Mouse (Mus musculus) G1E (cell line): ENCODE data around the gene Hmgcl. TPM values are rescaled to one million over a fixed set of nuclear protein-coding genes. Genes with fewer than 3 reads are reported as not detected.

Experiments
- ATAC-seq: 2 replicates; pipeline ENCODE4 v1.8.0; 2016; ENCODE audit warnings: mild to moderate bottlenecking; ENCODE audit not compliant: insufficient number of reproducible peaks, poor library complexity, low FRiP score, severe bottlenecking; ENCODE audit errors: extremely low read depth
- DNase-seq: peaks from one replicate; pipeline ENCODE4 v3.0.0; 2012; ENCODE audit warnings: low spot score
- H3K27me3 ChIP-seq: 2 replicates; pipeline ENCODE4 v1.6.1; 2012; ENCODE audit warnings: mild to moderate bottlenecking, low read length, inconsistent platforms; ENCODE audit not compliant: insufficient read depth
- H3K36me3 ChIP-seq: replicated peaks from 2 replicates; pipeline ENCODE3; 2012; ENCODE audit warnings: mild to moderate bottlenecking, inconsistent platforms
- H3K4me1 ChIP-seq: 2 replicates; pipeline ENCODE4 v1.6.1; 2012; ENCODE audit warnings: low read depth, low read length, inconsistent platforms, mixed read lengths; ENCODE audit not compliant: insufficient read depth
- H3K4me3 ChIP-seq: 2 replicates; pipeline ENCODE4 v1.5.1; 2012; ENCODE audit warnings: low read depth, mild to moderate bottlenecking, inconsistent platforms, low read length, moderate library complexity, mixed read lengths
- H3K9me3 ChIP-seq: replicated peaks from 2 replicates; pipeline ENCODE4 v1.6.1; 2012; ENCODE audit warnings: inconsistent platforms
- CTCF ChIP-seq: IDR thresholded peaks from 2 replicates; pipeline ENCODE4 v1.5.1; 2012; ENCODE audit warnings: low read depth, low read length, inconsistent platforms, mixed read lengths
- GATA1 ChIP-seq: IDR thresholded peaks from 2 replicates; pipeline ENCODE4 v1.6.1; 2012; ENCODE audit warnings: borderline replicate concordance, low read length, inconsistent platforms, mixed read lengths
- GATA2 ChIP-seq: IDR thresholded peaks from 2 replicates; pipeline ENCODE4 v1.6.1; 2012; ENCODE audit warnings: low read depth, low read length, inconsistent platforms, borderline replicate concordance
- POLR2AphosphoS5 ChIP-seq: IDR thresholded peaks from 2 replicates; pipeline ENCODE4 v1.6.1; 2012; ENCODE audit warnings: low read depth, low read length, inconsistent platforms; ENCODE audit not compliant: insufficient replicate concordance
- TAL1 ChIP-seq: conservative IDR thresholded peaks from 2 replicates; pipeline ENCODE4 v1.6.1; 2012; ENCODE audit warnings: low read depth, low read length, inconsistent platforms, mixed read lengths
- polyA plus RNA-seq: library from polyadenylated mRNA; stranded (reverse); fragments of >175 nt; gene quantifications from 2 replicates; pipeline ENCODE4 v1.2.3, GENCODE M21; 2012
- total RNA-seq, 2 experiments: library from RNA; stranded (forward) in 1 of 2; stranded (reverse) in 1 of 2; fragments of 200-1000 nt in 1 of 2; fragments of >200 nt in 1 of 2; fragmentation: Nextera tagmentation in 1 of 2; gene quantifications; 2 replicates each; pipeline ENCODE4 v1.2.3; 2014 to 2017

The Hmgcl gene
- total RNA-seq (2014; fragmentation: Nextera tagmentation) (19.1 and 22.2 TPM in 2 replicates), total RNA-seq (2017) (38.0 and 39.1 TPM in 2 replicates), polyA plus RNA-seq (22.6 and 33.3 TPM in 2 replicates)

DNA sequence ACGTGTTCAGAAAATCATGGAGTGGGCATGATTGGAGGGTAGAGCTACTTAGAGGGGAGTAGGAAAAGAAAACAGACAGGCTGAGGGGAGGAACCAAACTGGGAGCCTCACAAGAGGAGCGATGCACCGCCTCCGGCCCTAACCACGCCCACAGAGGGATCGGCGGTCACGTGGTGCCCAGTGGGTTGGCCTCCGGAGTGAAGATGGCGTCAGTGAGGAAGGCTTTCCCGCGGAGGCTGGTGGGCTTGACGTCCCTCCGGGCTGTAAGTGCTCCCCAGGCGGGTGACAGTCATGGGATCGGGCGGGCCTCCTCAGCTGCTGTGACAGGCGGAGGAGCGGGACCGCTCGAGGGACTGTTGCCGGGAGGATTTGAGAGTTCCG lies at the start of gene Hmgcl:
Gene Hmgcl, plus strand, starts transcription at position 171 of the 381 bp plus-strand sequence.
- DNase-seq (peak; percentile 96), ATAC-seq (peak; percentile 88)
- peaks cover 45% of the 10 kb centered on the region for H3K36me3 ChIP-seq
- H3K4me3 ChIP-seq: peak within 1 kb of the TSS; percentile 92
- TF ChIP-seq POLR2AphosphoS5 (no peak), TAL1 (no peak), CTCF (no peak), GATA1 (no peak), GATA2 (no peak)
- H3K27me3 ChIP-seq: no peaks in the 10 kb centered on the region
- peaks cover 39% of the 10 kb centered on the region for H3K4me1 ChIP-seq
- 0 out of 2 replicates have a peak, but pooled peaks cover 2% of the 10 kb centered on the region for H3K9me3 ChIP-seq

DNA sequence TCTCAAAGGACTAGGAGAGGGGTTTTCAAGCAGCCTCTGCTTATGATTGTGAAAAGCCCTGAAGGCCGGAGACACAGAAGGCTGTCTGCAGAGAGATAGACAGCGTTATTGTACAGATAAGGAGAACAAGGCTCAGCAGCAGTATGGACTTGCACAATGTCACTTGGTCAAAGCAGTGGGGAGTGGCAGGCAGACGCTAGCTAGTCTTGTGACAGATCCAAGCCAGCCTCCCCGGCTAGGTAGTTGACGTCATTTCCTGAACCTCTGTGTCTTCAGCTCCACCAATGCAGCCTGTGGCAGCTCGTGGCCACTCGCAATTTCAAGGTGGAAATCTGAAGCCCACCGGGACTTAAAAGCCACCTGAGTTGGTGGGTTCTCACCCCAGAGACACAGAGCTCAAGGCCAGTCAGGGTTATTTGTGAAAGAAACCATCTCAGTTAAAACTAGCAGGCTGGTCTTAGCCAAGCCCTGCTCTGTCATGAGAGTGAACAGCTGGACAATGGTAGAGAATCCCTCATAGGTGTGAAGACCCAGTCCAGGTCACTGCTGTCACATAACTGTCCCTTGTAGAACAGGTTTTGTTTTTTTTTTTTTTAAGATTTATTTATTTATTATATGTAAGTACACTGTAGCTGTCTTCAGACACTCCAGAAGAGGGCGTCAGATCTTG lies 47.7 kb upstream of the Hmgcl start:
- peaks cover 69% of the 10 kb centered on the region for H3K4me1 ChIP-seq

DNA sequence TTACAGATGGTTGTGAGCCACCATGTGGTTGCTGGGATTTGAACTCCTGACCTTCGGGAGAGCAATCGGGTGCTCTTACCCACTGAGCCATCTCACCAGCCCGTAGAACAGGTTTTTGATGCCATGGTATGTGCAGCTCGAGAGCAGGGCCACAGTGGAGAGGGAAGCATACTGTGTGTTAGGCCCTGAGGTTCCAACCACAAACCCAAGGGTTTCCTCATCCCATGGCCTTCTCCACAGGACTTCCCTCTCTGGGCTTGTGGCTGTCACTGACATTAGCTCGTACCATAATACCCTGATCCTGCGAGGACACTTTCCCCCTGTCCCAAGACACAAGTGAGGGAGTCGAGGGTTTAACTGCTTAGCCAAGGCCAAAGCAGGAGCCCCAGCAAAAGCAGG lies 47.2 kb upstream of the Hmgcl start:
- TF ChIP-seq TAL1 (no peak), CTCF (no peak), GATA2 (no peak), POLR2AphosphoS5 (no peak), GATA1 (no peak)
- no peak overlapping the region for H3K4me3 ChIP-seq
- ATAC-seq: no peak

More for the DNA sequence above, 47.7 kb upstream of the Hmgcl start:
- H3K36me3 ChIP-seq: peaks cover 34% of the 10 kb centered on the region
- H3K27me3 ChIP-seq: no peaks in the 10 kb centered on the region
- DNase-seq (peak; percentile 90), ATAC-seq (peak; percentile 95)
- peak overlapping the region; percentile 44; the same call in 1 of the 2 replicates for H3K4me3 ChIP-seq
- H3K9me3 ChIP-seq: 0 out of 2 replicates have a peak, but pooled peaks cover 2% of the 10 kb centered on the region
- TF ChIP-seq GATA1 (no peak), GATA2 (no peak), POLR2AphosphoS5 (no peak), CTCF (no peak), TAL1 (peak; percentile 46; the same call in 1 of the 2 replicates)

GRCm38 (mm10) chr4:135900008-135900407 lies 46.2 kb upstream of the Hmgcl start:
- TF ChIP-seq CTCF: no peak
- TF ChIP-seq GATA1: no peak
- TF ChIP-seq POLR2AphosphoS5: no peak
- TF ChIP-seq TAL1: no peak
- TF ChIP-seq GATA2: no peak
- ATAC-seq (no peak), DNase-seq (no peak)
- Histone ChIP-seq H3K4me1 (peaks cover 74% of the 10 kb centered on the region), H3K36me3 (peaks cover 47% of the 10 kb centered on the region), H3K27me3 (no peaks in the 10 kb centered on the region), H3K9me3 (no peaks in the 10 kb centered on the region), H3K4me3 (no peak overlapping the region)

More for the DNA sequence above, 47.2 kb upstream of the Hmgcl start:
- Histone ChIP-seq H3K27me3 (no peaks in the 10 kb centered on the region), H3K36me3 (peaks cover 39% of the 10 kb centered on the region), H3K9me3 (0 out of 2 replicates have a peak, but pooled peaks cover 2% of the 10 kb centered on the region), H3K4me1 (peaks cover 74% of the 10 kb centered on the region)
- no peak for DNase-seq

DNA sequence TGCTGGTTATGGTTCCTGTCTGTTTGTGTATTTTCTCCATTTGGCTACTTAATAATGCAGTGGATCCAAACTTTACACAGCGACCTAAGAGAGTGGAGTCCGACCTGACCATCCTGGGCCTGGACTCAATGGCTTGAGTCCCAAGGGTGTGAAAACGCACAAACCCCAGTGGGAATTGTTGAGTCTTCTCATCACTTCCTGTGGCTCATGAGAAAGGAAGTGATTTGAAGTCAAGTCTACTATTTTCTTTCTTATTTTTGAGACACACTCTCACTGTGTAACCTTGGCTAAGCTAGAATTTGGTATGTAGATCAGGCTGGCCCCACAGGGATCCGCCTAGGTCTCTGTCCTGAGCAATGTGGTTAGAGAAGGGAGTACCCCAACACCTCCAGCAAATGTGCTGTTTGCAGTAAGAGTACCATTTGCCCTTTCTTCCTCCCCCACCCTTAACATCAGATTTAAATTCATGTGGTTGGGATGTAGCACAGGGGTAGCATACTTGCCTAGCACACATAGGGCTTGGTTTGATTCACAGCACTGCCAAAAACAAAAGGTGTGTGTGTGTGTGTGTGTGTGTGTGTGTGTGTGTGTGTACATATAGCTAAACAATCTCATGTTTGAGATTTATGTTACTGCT lies 43.5 kb upstream of the Hmgcl start:
- H3K4me3 ChIP-seq: no peak overlapping the region
- TF ChIP-seq TAL1 (no peak), POLR2AphosphoS5 (no peak), GATA2 (no peak), GATA1 (no peak), CTCF (no peak)
- peaks cover 55% of the 10 kb centered on the region for H3K36me3 ChIP-seq
- H3K4me1 ChIP-seq: peaks cover 72% of the 10 kb centered on the region
- no peak for DNase-seq
- H3K27me3 ChIP-seq: no peaks in the 10 kb centered on the region
- no peak for ATAC-seq
- no peaks in the 10 kb centered on the region for H3K9me3 ChIP-seq

DNA sequence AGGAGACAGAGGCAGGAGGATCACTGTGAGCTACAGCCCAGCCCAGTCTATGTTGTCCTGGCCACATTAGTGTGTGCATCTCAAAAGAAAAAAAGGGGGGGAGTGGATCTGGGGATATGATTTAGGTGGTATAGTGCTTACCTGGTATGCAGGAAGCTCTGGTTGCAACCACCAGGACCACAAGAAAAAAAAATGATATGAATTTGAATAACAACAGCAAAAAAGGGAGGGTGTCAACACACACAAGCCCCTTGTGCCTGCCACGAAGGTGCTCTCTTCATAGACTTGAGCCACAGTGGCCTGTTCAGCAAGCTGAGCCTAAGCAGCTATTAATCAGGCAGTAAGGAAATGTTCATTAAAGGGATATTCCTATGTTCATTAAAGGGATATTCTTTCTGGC lies 41.4 kb upstream of the Hmgcl start:
- Histone ChIP-seq H3K4me1 (peaks cover 70% of the 10 kb centered on the region), H3K9me3 (no peaks in the 10 kb centered on the region), H3K36me3 (peaks cover 59% of the 10 kb centered on the region), H3K27me3 (no peaks in the 10 kb centered on the region), H3K4me3 (no peak overlapping the region)
- TF ChIP-seq TAL1: no peak
- TF ChIP-seq GATA1: no peak
- no peak for TF ChIP-seq POLR2AphosphoS5
- no peak for TF ChIP-seq CTCF
- TF ChIP-seq GATA2: no peak
- no peak for ATAC-seq
- DNase-seq: no peak
